Mouse (Mus musculus) heart, adult 2 months (tissue): ENCODE measurements at regions not wholly inside any gene's neighbourhood (a gene's known extent, or its start where the extent isn't known, plus 50 kb on each side); places are given as distances from the start of the nearest gene placed in this dataset.
A peak's percentile ranks its signal among the peaks of the same experiment; 100 is the strongest.

Source experiments
- DNase-seq, 2 experiments: peaks; one replicate each; pipeline ENCODE4 v3.0.0; 2021
- H3K27ac ChIP-seq: fragments of 200-600 bp; 2 replicates; pipeline ENCODE4 v1.8.1; 2022
- H3K27me3 ChIP-seq: fragments of 200-500 bp; 2 replicates; pipeline ENCODE4 v1.6.1; 2012; ENCODE audit warnings: mild to moderate bottlenecking, low read length, inconsistent platforms, mixed read lengths; ENCODE audit not compliant: control insufficient read depth, insufficient read depth
- H3K36me3 ChIP-seq: fragments of 200-500 bp; 2 replicates; pipeline ENCODE4 v1.6.1; 2012; ENCODE audit warnings: low read length, inconsistent platforms; ENCODE audit not compliant: control insufficient read depth, insufficient read depth
- H3K4me1 ChIP-seq: fragments of 200-500 bp; 2 replicates; pipeline ENCODE4 v1.6.1; 2011; ENCODE audit warnings: low read length; ENCODE audit not compliant: control insufficient read depth, insufficient read depth
- H3K4me3 ChIP-seq: fragments of 200-600 bp; 2 replicates; pipeline ENCODE4 v1.8.1; 2022
- H3K79me2 ChIP-seq: fragments of 200-500 bp; replicated peaks from 2 replicates; pipeline ENCODE4 v1.6.1; 2012; ENCODE audit warnings: mild to moderate bottlenecking, inconsistent platforms, low read length, moderate library complexity, mixed read lengths; ENCODE audit not compliant: control insufficient read depth, insufficient read depth
- H3K9ac ChIP-seq: fragments of 200-500 bp; 2 replicates; pipeline ENCODE4 v1.6.1; 2012; ENCODE audit warnings: low read depth, mild to moderate bottlenecking, control low read depth, inconsistent platforms, low read length, mixed read lengths
- CTCF ChIP-seq: fragments of 200-600 bp; IDR thresholded peaks from 2 replicates; pipeline ENCODE4 v1.8.1; 2022; ENCODE audit warnings: antibody characterized with exemption, mild to moderate bottlenecking, moderate library complexity
- EP300 ChIP-seq: fragments of 200-500 bp; IDR thresholded peaks from 2 replicates; pipeline ENCODE4 v1.6.1; 2011; ENCODE audit warnings: low read depth, low read length, control low read depth; ENCODE audit not compliant: insufficient read depth
- POLR2A ChIP-seq: fragments of 200-500 bp; IDR thresholded peaks from 2 replicates; pipeline ENCODE4 v1.6.1; 2011; ENCODE audit warnings: mild to moderate bottlenecking, low read depth, low read length, control low read depth; ENCODE audit not compliant: insufficient read depth
- WGBS: fragments of 180-500 bp; shearing (Covaris S2); methylation state at CpG from one replicate; pipeline ENCODE4 v1.1.7; 2018; 5-methylcytosine and 5-hydroxymethylcytosine counted together
- intact Hi-C: fragments of 180-260 bp; cut with DNase I; formaldehyde crosslinking; loops from one replicate; pipeline ENCODE4 v1.15.1; 2025

DNA sequence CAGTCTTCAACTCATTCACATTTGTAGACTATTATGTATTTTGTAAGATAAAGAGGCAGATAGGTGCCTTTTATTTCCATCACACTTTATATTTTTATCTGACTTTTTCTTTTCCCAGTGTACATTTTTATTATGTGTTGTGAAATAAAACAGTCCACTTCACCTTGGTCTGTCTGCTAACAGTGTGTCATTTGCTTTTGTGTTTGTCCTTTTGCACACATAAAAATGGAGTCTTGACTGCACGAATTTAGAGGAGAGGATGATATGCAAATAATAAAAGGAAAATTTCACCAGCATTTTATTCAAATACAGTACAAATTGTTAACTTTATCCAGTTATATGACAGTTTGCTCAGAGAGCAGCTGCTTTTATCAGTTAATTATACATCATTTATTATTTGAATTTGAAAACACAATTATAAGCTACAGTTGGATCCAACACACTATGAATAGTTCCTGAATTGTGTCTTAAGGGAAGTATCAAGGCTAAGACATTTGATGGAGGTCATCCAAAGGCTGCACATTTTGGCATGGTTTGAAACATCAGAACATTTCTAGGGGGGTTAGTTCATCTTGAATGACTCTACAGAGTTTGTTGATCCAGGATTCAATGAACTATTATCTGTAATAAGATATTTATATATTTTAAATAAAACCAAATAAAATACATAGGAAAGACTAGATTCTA, 588.6 kb upstream of the Klf6 start:
- intact Hi-C loops: no loop called here
- Histone ChIP-seq H3K27me3 (no peaks in the 10 kb centered on the region), H3K27ac (no peak overlapping the region), H3K36me3 (no peaks in the 10 kb centered on the region), H3K4me3 (no peak overlapping the region), H3K79me2 (no peaks in the 10 kb centered on the region), H3K9ac (no peak overlapping the region), H3K4me1 (no peaks in the 10 kb centered on the region)
- TF ChIP-seq CTCF: no peak
- no peak for TF ChIP-seq POLR2A
- no peak for TF ChIP-seq EP300
- WGBS: 63% methylated on average over 1 of the region's 1 CpGs
- DNase-seq: no peak

DNA sequence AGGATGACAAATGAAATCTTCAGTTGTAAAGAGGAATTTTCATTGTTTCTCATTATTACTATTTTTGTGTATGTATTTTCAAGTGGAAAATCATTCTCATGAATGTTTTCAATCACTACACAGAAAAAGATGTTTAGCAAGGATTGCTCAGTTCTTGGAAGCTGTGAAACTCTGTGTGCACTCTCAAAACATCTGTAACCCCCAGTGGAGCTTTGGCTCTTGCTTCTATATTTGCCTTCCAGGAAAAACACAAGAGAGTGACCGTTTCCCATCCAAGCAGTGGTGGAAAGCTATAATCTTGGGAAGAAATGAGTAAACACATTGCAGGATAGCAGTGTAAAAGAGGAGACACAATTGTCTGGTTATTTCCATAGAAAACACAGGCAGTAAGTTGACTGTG, 584.7 kb upstream of the Klf6 start:
- Histone ChIP-seq H3K27me3 (no peaks in the 10 kb centered on the region), H3K79me2 (no peaks in the 10 kb centered on the region), H3K36me3 (no peaks in the 10 kb centered on the region), H3K9ac (no peak overlapping the region), H3K4me3 (no peak overlapping the region), H3K27ac (no peak overlapping the region), H3K4me1 (no peaks in the 10 kb centered on the region)
- DNase-seq: no peak
- no peak for TF ChIP-seq CTCF
- no peak for TF ChIP-seq POLR2A
- no peak for TF ChIP-seq EP300
- WGBS: 30% methylated on average over 1 of the region's 1 CpGs
- intact Hi-C loops: no loop called here

GRCm38 (mm10) chr13:5289753-5290449, 571.4 kb upstream of the Klf6 start:
- Histone ChIP-seq H3K36me3 (no peaks in the 10 kb centered on the region), H3K4me3 (no peak overlapping the region), H3K27ac (no peak overlapping the region), H3K9ac (no peak overlapping the region), H3K79me2 (no peaks in the 10 kb centered on the region), H3K4me1 (no peaks in the 10 kb centered on the region), H3K27me3 (no peaks in the 10 kb centered on the region)
- intact Hi-C loops: no loop called here
- no peak for TF ChIP-seq EP300
- TF ChIP-seq CTCF: no peak
- no peak for TF ChIP-seq POLR2A
- no peak for DNase-seq
- WGBS: 77% methylated on average over 1 of the region's 1 CpGs

GRCm38 (mm10) chr13:5302141-5302540, 559.1 kb upstream of the Klf6 start:
- TF ChIP-seq POLR2A (no peak), CTCF (no peak), EP300 (no peak)
- 14% methylated on average over 1 of the region's 1 CpGs for WGBS
- Histone ChIP-seq H3K27me3 (no peaks in the 10 kb centered on the region), H3K79me2 (no peaks in the 10 kb centered on the region), H3K4me3 (no peak overlapping the region), H3K9ac (no peak overlapping the region), H3K36me3 (peaks cover 4% of the 10 kb centered on the region; the same call in 1 of the 2 replicates), H3K27ac (peak overlapping the region; percentile 67), H3K4me1 (peaks cover 2% of the 10 kb centered on the region)
- peak in 1 of 2 experiments; percentile 35 for DNase-seq
- intact Hi-C loops: no loop called here

DNA sequence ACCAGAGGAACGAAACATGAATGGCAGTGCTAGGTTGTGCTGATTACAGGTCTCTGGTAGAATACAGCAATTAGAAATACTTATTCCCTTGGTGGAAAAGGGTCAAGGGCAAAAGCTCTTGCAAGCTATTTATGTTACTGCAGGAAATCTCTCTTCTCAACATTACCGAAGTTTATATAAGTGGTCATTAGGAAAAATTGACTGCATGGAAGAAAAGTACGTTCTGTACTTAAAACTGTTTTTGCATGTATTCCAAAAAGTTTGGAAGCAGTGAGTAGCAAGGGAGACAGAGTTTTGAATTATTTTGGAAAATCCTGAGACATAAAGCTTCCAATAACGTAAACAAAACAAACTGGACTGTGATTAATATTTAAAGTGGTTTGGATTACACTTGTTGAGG, 554.6 kb upstream of the Klf6 start:
- Histone ChIP-seq H3K27ac (no peak overlapping the region), H3K9ac (no peak overlapping the region), H3K27me3 (no peaks in the 10 kb centered on the region), H3K36me3 (peaks cover 4% of the 10 kb centered on the region; the same call in 1 of the 2 replicates), H3K4me3 (no peak overlapping the region), H3K79me2 (no peaks in the 10 kb centered on the region), H3K4me1 (peaks cover 2% of the 10 kb centered on the region)
- intact Hi-C loops: no loop called here
- no peak for DNase-seq
- no peak for TF ChIP-seq POLR2A
- TF ChIP-seq EP300: no peak
- no peak for TF ChIP-seq CTCF
- WGBS: 69% methylated on average over 4 of the region's 4 CpGs

DNA sequence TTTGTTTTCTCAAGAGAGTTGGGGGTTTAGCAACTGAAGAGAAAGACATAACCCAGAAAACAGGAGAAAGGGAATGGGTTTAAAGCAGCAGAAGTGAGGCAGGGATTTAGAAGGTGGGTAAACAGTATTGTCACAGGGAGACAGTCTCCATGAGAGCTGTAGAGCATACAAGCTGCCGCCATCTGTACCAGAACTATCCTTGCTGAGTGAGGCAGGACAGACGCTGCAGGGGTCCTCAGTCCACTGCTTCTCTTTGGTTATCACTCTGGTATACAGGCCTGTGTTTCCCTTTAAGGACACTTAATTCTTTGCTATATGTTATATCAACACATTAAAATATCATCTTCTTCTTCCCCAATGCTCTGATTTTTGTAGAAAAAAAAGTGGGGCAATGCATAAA, 548.0 kb upstream of the Klf6 start:
- Histone ChIP-seq H3K4me1 (peaks cover 2% of the 10 kb centered on the region), H3K9ac (no peak overlapping the region), H3K79me2 (no peaks in the 10 kb centered on the region), H3K27me3 (no peaks in the 10 kb centered on the region), H3K27ac (no peak overlapping the region; the same call in 1 of the 2 replicates), H3K36me3 (peaks cover 2% of the 10 kb centered on the region; the same call in 1 of the 2 replicates), H3K4me3 (no peak overlapping the region)
- DNase-seq: no peak
- whole genome bisulfite sequencing: 85% methylated on average over 2 of the region's 2 CpGs
- intact Hi-C loops: loop anchor here (5.0 kb wide), 5 partner anchors 51 to 646 kb away; partner anchors contain the start of gene Klf6
- no peak for TF ChIP-seq CTCF
- no peak for TF ChIP-seq POLR2A
- no peak for TF ChIP-seq EP300
